Comparison of ENCODE assay signal across 1 mouse cellular context in genomic region chr8:122702301-122702941, GRCm38 (mm10).
TF ChIP-seq lines count a peak whose summit lies in the region.

No protein-coding gene starts in this region.

TF ChIP-seq in CH12.LX, 34 proteins besides CTCF, POLR2A, EP300 and RAD21 (continued from another document):
- TF ChIP-seq ZC3H11A (IDR thresholded peaks at IDR 0.05; ENCODE audit: low read depth, low read length), result no peak
- peak; percentile 79 for TF ChIP-seq MXI1 (IDR thresholded peaks at IDR 0.05; ENCODE audit: low read depth, low read length)
- TF ChIP-seq RCOR1 (conservative IDR thresholded peaks at IDR 0.05; ENCODE audit: low read depth, low read length), result peak; percentile 100
- TF ChIP-seq PAX5 (IDR thresholded peaks at IDR 0.05; ENCODE audit: low read length), result no peak
- peak; percentile 100 for TF ChIP-seq TCF12 (IDR thresholded peaks at IDR 0.05; ENCODE audit: low read depth, low read length)
- TF ChIP-seq MAX (IDR thresholded peaks at IDR 0.05; ENCODE audit: low read length), result peak; percentile 68; the same call in 1 of the 2 replicates
- no peak for TF ChIP-seq E2F4 (IDR thresholded peaks at IDR 0.05; ENCODE audit: insufficient replicate concordance, low read depth, low read length)
- TF ChIP-seq MAFK (IDR thresholded peaks at IDR 0.05; ENCODE audit: insufficient replicate concordance, low read length), result peak; percentile 94
- TF ChIP-seq HCFC1 (IDR thresholded peaks at IDR 0.05; ENCODE audit: low read depth, low read length), result peak; percentile 40; the same call in 1 of the 2 replicates
- peak; percentile 81 for TF ChIP-seq UBTF (IDR thresholded peaks at IDR 0.05; ENCODE audit: low read depth, low read length)
- TF ChIP-seq CHD1 (IDR thresholded peaks at IDR 0.05; ENCODE audit: low read depth, low read length), result peak; percentile 80; the same call in 1 of the 2 replicates
- TF ChIP-seq USF2 (conservative IDR thresholded peaks at IDR 0.05; ENCODE audit: low read depth, low read length), result no peak
- peak; percentile 42 for TF ChIP-seq ZNF384 (IDR thresholded peaks at IDR 0.05; ENCODE audit: low read depth, low read length)
- no peak for TF ChIP-seq GABPA (IDR thresholded peaks at IDR 0.05; ENCODE audit: insufficient replicate concordance, low read depth, low read length)
- TF ChIP-seq BHLHE40 (IDR thresholded peaks at IDR 0.05; ENCODE audit: low read depth, low read length), result peak; percentile 97
- peak; percentile 62; the same call in 1 of the 2 replicates for TF ChIP-seq POLR2AphosphoS2 (IDR thresholded peaks at IDR 0.05; ENCODE audit: low read depth, low read length)
- peak; percentile 99 for TF ChIP-seq MAZ (IDR thresholded peaks at IDR 0.05; ENCODE audit: low read depth, low read length)
- TF ChIP-seq USF1 (IDR thresholded peaks at IDR 0.05; ENCODE audit: low read depth, low read length), result no peak
- peak; percentile 89 for TF ChIP-seq ZMIZ1 (IDR thresholded peaks at IDR 0.05; ENCODE audit: low read depth, low read length)
